Mouse (Mus musculus): ENCODE measurements at regions not wholly inside any gene's neighbourhood (a gene's known extent, or its start where the extent isn't known, plus 50 kb on each side); places are given as distances from the start of the nearest gene placed in this dataset.

- no peak for DNase-seq
- ATAC-seq (ENCODE audit: low FRiP score, low TSS enrichment): no peak
- 30% methylated on average over 5 of the region's 5 CpGs for WGBS
Observed at GRCm38 (mm10) chr10:126673437-126673836, 227.7 kb downstream of the Atp23 start.

GRCm38 (mm10) chr10:126664408-126665083, 236.6 kb downstream of the Atp23 start:
- Histone ChIP-seq H3K27ac (replicated peaks; ENCODE audit: low read depth, low read length) (peak overlapping the region; percentile 49), H3K9ac (replicated peaks; ENCODE audit: low read length) (no peak overlapping the region), H3K4me3 (replicated peaks; ENCODE audit: low read depth, low read length) (no peak overlapping the region), H3K36me3 (ENCODE audit: control insufficient read depth, insufficient read depth, low read length) (no peaks in the 10 kb centered on the region), H3K9me3 (ENCODE audit: control insufficient read depth, low read length) (no peaks in the 10 kb centered on the region), H3K4me1 (ENCODE audit: control insufficient read depth, insufficient read depth, low read length) (no peaks in the 10 kb centered on the region), H3K4me2 (ENCODE audit: low read length) (no peak overlapping the region), H3K27me3 (ENCODE audit: control insufficient read depth, insufficient read depth, low read length) (no peaks in the 10 kb centered on the region)
- 66% methylated on average over 13 of the region's 13 CpGs for WGBS
- no peak for ATAC-seq (ENCODE audit: low FRiP score, low TSS enrichment)
- DNase-seq: peak; percentile 75

More at GRCm38 (mm10) chr10:126673437-126673836, 227.7 kb downstream of the Atp23 start:
- H3K9me3 ChIP-seq (ENCODE audit: control insufficient read depth, low read length): peaks cover 3% of the 10 kb centered on the region; the same call in 1 of the 2 replicates
- H3K27me3 ChIP-seq (ENCODE audit: control insufficient read depth, insufficient read depth, low read length): no peaks in the 10 kb centered on the region
- no peak overlapping the region for H3K9ac ChIP-seq (replicated peaks; ENCODE audit: low read length)
- no peaks in the 10 kb centered on the region for H3K4me1 ChIP-seq (ENCODE audit: control insufficient read depth, insufficient read depth, low read length)
- H3K36me3 ChIP-seq (ENCODE audit: control insufficient read depth, insufficient read depth, low read length): no peaks in the 10 kb centered on the region
- no peak overlapping the region; the same call in 1 of the 2 replicates for H3K27ac ChIP-seq (replicated peaks; ENCODE audit: low read depth, low read length)
- H3K4me2 ChIP-seq (ENCODE audit: low read length): no peak overlapping the region
- no peak overlapping the region for H3K4me3 ChIP-seq (replicated peaks; ENCODE audit: low read depth, low read length)

DNA sequence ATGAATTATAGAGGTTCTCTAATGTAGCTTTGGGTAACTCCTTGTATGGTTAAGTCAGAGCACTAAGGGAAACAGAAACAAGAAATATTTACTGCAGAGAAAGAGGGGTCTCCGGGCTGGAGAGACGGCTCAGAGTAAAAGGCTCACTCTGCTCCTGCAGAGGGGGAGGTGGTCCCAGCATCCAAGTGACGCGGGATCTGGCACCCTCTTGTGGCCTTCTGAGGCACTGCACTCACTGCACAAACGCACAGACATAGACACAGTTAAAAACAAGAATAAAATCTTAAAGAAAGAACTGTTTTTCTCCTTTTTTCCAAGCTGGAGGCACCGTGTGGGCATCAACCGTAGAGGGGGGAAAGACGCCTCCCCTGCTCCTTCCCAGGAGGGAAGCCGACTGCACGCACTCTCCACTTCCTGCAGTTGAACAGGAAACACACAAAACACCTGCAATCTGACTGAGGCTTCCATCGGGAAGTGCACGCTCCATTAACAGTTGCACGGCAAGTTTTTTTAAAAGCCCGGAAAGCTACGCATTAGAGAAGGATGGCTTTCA, 237.6 kb downstream of the Atp23 start:
- no peak overlapping the region for H3K4me3 ChIP-seq (replicated peaks; ENCODE audit: low read depth, low read length)
- no peaks in the 10 kb centered on the region for H3K36me3 ChIP-seq (ENCODE audit: control insufficient read depth, insufficient read depth, low read length)
- 82% methylated on average over 15 of the region's 15 CpGs for WGBS
- no peaks in the 10 kb centered on the region for H3K27me3 ChIP-seq (ENCODE audit: control insufficient read depth, insufficient read depth, low read length)
- no peak overlapping the region for H3K4me2 ChIP-seq (ENCODE audit: low read length)
- H3K27ac ChIP-seq (replicated peaks; ENCODE audit: low read depth, low read length): no peak overlapping the region
- H3K4me1 ChIP-seq (ENCODE audit: control insufficient read depth, insufficient read depth, low read length): no peaks in the 10 kb centered on the region
- H3K9ac ChIP-seq (replicated peaks; ENCODE audit: low read length): no peak overlapping the region
- H3K9me3 ChIP-seq (ENCODE audit: control insufficient read depth, low read length): no peaks in the 10 kb centered on the region
- ATAC-seq (ENCODE audit: low FRiP score, low TSS enrichment): no peak
- DNase-seq: peak; percentile 25

DNA sequence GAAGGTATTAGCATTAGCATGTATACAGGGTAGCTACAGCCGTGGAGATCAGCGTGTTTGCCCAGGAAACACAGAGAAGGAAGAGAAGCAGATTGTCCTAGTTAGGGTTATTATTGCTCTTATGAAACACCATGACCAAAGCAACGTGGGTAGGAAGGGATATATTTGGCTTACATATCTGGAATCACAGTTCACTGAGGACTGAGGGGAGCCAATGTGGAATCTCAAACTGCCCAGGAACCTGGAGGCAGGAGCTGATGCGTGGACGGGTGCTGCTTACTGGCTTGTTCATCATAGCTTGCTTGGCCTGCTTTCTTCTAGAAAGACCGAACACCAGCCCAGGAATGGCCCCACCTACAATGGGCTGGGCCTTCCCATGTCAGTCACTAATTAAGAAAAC, 238.4 kb downstream of the Atp23 start:
- no peak overlapping the region for H3K4me3 ChIP-seq (replicated peaks; ENCODE audit: low read depth, low read length)
- no peaks in the 10 kb centered on the region for H3K4me1 ChIP-seq (ENCODE audit: control insufficient read depth, insufficient read depth, low read length)

DNA sequence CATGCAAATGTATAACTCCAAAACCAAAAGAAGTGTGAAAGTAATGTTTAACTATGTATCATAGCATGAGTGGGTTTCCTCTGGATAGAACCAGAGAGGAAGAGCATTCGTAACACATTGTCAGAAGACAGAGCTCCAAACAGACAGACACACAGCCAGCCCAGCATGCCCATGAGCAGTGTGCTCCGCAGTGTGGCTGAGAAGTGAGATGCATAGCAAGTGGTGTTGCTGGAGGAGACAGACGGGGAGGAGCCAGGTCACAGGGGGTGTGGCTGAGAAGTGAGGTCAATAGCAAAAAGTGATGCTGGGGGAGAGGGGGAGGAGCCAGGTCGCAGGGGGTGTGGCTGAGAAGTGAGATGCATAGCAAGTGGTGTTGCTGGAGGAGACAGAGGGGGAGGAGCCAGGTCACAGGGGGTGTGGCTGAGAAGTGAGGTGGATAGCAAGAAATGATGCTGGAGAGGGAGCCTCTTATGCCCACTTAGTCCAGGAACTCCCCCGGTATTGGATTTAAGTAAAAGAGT, 240.0 kb downstream of the Atp23 start:
- Histone ChIP-seq H3K4me2 (ENCODE audit: low read length) (no peak overlapping the region), H3K27ac (replicated peaks; ENCODE audit: low read depth, low read length) (no peak overlapping the region), H3K36me3 (ENCODE audit: control insufficient read depth, insufficient read depth, low read length) (no peaks in the 10 kb centered on the region), H3K9ac (replicated peaks; ENCODE audit: low read length) (no peak overlapping the region), H3K4me3 (replicated peaks; ENCODE audit: low read depth, low read length) (no peak overlapping the region), H3K4me1 (ENCODE audit: control insufficient read depth, insufficient read depth, low read length) (no peaks in the 10 kb centered on the region), H3K9me3 (ENCODE audit: control insufficient read depth, low read length) (no peaks in the 10 kb centered on the region), H3K27me3 (ENCODE audit: control insufficient read depth, insufficient read depth, low read length) (no peaks in the 10 kb centered on the region)
- DNase-seq (no peak), ATAC-seq (ENCODE audit: low FRiP score, low TSS enrichment) (no peak)
- WGBS: 63% methylated on average over 5 of the region's 5 CpGs

More for the DNA sequence above, 238.4 kb downstream of the Atp23 start:
- 92% methylated on average over 6 of the region's 6 CpGs for WGBS
- DNase-seq: no peak
- no peak for ATAC-seq (ENCODE audit: low FRiP score, low TSS enrichment)
- Histone ChIP-seq H3K9ac (replicated peaks; ENCODE audit: low read length) (no peak overlapping the region), H3K4me2 (ENCODE audit: low read length) (no peak overlapping the region), H3K9me3 (ENCODE audit: control insufficient read depth, low read length) (no peaks in the 10 kb centered on the region), H3K27me3 (ENCODE audit: control insufficient read depth, insufficient read depth, low read length) (no peaks in the 10 kb centered on the region), H3K27ac (replicated peaks; ENCODE audit: low read depth, low read length) (no peak overlapping the region), H3K36me3 (ENCODE audit: control insufficient read depth, insufficient read depth, low read length) (no peaks in the 10 kb centered on the region)

DNA sequence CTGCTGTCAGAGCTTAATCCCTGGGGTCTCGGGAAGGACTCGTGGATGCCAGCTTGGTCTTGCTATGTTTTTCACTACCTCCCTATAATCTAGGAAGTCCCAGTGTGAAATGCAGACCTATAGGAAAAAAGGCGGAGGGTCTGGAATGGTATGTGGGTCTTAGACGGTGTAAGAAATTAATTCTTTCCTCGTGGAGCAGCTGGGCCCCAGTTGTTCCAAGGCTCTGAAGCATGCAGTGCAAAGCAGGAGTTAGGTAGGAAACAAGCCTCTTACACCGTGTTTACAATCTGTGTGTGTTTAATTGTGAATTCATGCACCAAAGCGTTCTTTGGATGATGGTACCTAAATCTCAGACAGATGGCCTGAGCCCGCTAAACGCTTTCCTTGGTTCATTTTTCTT, 241.1 kb downstream of the Atp23 start:
- no peaks in the 10 kb centered on the region for H3K27me3 ChIP-seq (ENCODE audit: control insufficient read depth, insufficient read depth, low read length)
- H3K27ac ChIP-seq (replicated peaks; ENCODE audit: low read depth, low read length): no peak overlapping the region
- H3K4me3 ChIP-seq (replicated peaks; ENCODE audit: low read depth, low read length): no peak overlapping the region
- 65% methylated on average over 9 of the region's 9 CpGs for WGBS
- ATAC-seq (ENCODE audit: low FRiP score, low TSS enrichment): no peak
- no peak for DNase-seq
- H3K9me3 ChIP-seq (ENCODE audit: control insufficient read depth, low read length): no peaks in the 10 kb centered on the region
- no peaks in the 10 kb centered on the region for H3K36me3 ChIP-seq (ENCODE audit: control insufficient read depth, insufficient read depth, low read length)
- H3K4me1 ChIP-seq (ENCODE audit: control insufficient read depth, insufficient read depth, low read length): no peaks in the 10 kb centered on the region
- no peak overlapping the region for H3K4me2 ChIP-seq (ENCODE audit: low read length)
- H3K9ac ChIP-seq (replicated peaks; ENCODE audit: low read length): no peak overlapping the region

DNA sequence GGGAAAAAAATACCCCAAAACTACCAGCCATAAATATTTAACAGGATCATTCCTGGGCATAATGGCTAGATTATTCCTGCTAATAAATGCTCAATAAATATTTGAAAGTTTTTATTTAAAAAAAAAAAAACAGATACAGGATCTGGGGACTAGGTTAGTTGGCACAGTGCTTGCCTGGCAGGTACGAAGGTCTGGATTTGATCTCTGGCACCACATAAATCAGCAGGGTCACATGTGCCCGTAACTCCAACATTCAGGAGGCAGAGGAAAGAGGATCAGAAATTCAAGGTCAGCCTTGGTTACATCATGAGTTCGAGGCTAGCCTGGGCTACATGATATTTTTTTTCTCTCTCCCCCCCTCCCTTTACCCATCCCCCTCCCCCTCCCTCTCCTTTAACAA, 248.5 kb downstream of the Atp23 start:
- DNase-seq (no peak), ATAC-seq (ENCODE audit: low FRiP score, low TSS enrichment) (no peak)
- no peaks in the 10 kb centered on the region for H3K27me3 ChIP-seq (ENCODE audit: control insufficient read depth, insufficient read depth, low read length)
- H3K4me1 ChIP-seq (ENCODE audit: control insufficient read depth, insufficient read depth, low read length): no peaks in the 10 kb centered on the region
- no peak overlapping the region for H3K9ac ChIP-seq (replicated peaks; ENCODE audit: low read length)
- no peaks in the 10 kb centered on the region for H3K9me3 ChIP-seq (ENCODE audit: control insufficient read depth, low read length)
- 86% methylated on average over 3 of the region's 3 CpGs for WGBS
- H3K4me2 ChIP-seq (ENCODE audit: low read length): no peak overlapping the region
- no peak overlapping the region for H3K27ac ChIP-seq (replicated peaks; ENCODE audit: low read depth, low read length)
- no peak overlapping the region for H3K4me3 ChIP-seq (replicated peaks; ENCODE audit: low read depth, low read length)
- H3K36me3 ChIP-seq (ENCODE audit: control insufficient read depth, insufficient read depth, low read length): no peaks in the 10 kb centered on the region

DNA sequence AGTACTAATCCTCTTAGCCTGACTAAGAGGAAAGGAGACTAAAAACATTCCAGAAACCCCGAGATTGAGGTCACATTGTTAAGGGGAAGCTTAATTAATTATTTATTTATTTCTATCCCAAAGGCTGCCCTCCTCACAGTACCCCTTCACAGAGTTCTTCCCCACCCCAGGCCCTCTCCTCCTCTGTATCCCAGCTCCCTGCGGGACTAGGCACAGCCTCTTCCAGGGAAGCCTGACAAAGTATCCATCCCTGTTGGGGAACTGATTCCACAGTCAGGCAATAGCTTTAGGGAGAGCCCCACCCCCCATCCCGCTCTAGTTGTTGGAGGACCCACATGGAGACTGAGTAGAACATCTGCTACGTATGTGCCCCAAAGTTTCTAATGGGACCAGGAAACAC, 254.6 kb downstream of the Atp23 start:
- no peaks in the 10 kb centered on the region for H3K36me3 ChIP-seq (ENCODE audit: control insufficient read depth, insufficient read depth, low read length)
- DNase-seq (no peak), ATAC-seq (ENCODE audit: low FRiP score, low TSS enrichment) (no peak)
- no peaks in the 10 kb centered on the region for H3K27me3 ChIP-seq (ENCODE audit: control insufficient read depth, insufficient read depth, low read length)
- H3K9ac ChIP-seq (replicated peaks; ENCODE audit: low read length): no peak overlapping the region
- H3K9me3 ChIP-seq (ENCODE audit: control insufficient read depth, low read length): no peaks in the 10 kb centered on the region
- H3K4me2 ChIP-seq (ENCODE audit: low read length): no peak overlapping the region
- H3K4me1 ChIP-seq (ENCODE audit: control insufficient read depth, insufficient read depth, low read length): peaks cover 6% of the 10 kb centered on the region
- H3K27ac ChIP-seq (replicated peaks; ENCODE audit: low read depth, low read length): no peak overlapping the region
- no peak overlapping the region for H3K4me3 ChIP-seq (replicated peaks; ENCODE audit: low read depth, low read length)
- 30% methylated on average over 4 of the region's 4 CpGs for WGBS

DNA sequence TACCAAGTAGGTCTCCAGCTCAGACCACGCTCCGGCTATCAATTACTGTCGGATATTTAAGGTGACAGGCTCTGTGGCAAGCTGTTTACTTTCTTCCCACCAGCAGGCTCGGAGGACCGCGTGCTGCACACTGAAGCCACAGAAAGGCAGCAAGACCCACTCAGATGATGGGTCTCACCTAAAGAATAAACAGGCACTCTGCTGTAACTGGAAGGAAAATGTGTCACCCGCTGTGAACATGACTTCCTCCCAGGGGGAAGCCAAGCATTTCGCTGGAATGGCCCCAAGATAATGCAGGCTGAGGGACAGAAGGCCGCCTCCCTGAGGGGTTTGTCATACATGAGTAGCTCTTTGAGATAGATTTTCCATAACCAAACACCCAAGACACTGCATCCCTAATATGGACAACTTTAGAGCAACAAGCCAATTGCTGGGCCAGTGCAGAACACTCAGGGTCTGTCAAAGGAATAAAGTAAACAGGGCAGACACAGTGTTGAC, 259.3 kb downstream of the Atp23 start:
- Histone ChIP-seq H3K9me3 (ENCODE audit: control insufficient read depth, low read length) (no peaks in the 10 kb centered on the region), H3K27ac (replicated peaks; ENCODE audit: low read depth, low read length) (peak overlapping the region; percentile 60), H3K27me3 (ENCODE audit: control insufficient read depth, insufficient read depth, low read length) (no peaks in the 10 kb centered on the region), H3K4me3 (replicated peaks; ENCODE audit: low read depth, low read length) (no peak overlapping the region), H3K4me1 (ENCODE audit: control insufficient read depth, insufficient read depth, low read length) (peaks cover 9% of the 10 kb centered on the region), H3K36me3 (ENCODE audit: control insufficient read depth, insufficient read depth, low read length) (no peaks in the 10 kb centered on the region), H3K9ac (replicated peaks; ENCODE audit: low read length) (0 out of 2 replicates have a peak overlapping the region, but pooled peaks have one; percentile 37), H3K4me2 (ENCODE audit: low read length) (peak overlapping the region; percentile 28)
- DNase-seq (peak; percentile 59), ATAC-seq (ENCODE audit: low FRiP score, low TSS enrichment) (no peak; the same call in 1 of the 2 replicates)
- WGBS: 5% methylated on average over 9 of the region's 9 CpGs

All from midbrain, embryonic 14.5 days (tissue).